Mouse (Mus musculus) embryonic facial prominence, embryonic 12.5 days (tissue): ENCODE measurements around the gene Ankrd23. TPM values are rescaled to one million over a fixed set of nuclear protein-coding genes. Genes with fewer than 3 reads are reported as not detected.

Experiments
- ATAC-seq: fragments of 200-750 bp; cut with Nextera tagmentation; 2 replicates; pipeline ENCODE4 v1.8.0; 2017; ENCODE audit not compliant: insufficient number of reproducible peaks, insufficient read depth, low FRiP score, low TSS enrichment
- H3K27ac ChIP-seq: fragments of 300-500 bp; sonication (generic); 2 replicates; pipeline ENCODE4 v1.5.1; 2016; ENCODE audit warnings: mild to moderate bottlenecking
- H3K27me3 ChIP-seq: fragments of 300-500 bp; sonication (generic); 2 replicates; pipeline ENCODE4 v1.6.1; 2016; ENCODE audit warnings: mild to moderate bottlenecking, moderate library complexity
- H3K36me3 ChIP-seq: fragments of 300-500 bp; sonication (generic); 2 replicates; pipeline ENCODE4 v1.6.1; 2016; ENCODE audit warnings: mild to moderate bottlenecking
- H3K4me1 ChIP-seq: fragments of 300-500 bp; sonication (generic); 2 replicates; pipeline ENCODE4 v1.6.1; 2016
- H3K4me2 ChIP-seq: fragments of 300-500 bp; sonication (generic); replicated peaks from 2 replicates; pipeline ENCODE4 v1.6.1; 2016; ENCODE audit warnings: mild to moderate bottlenecking, moderate library complexity
- H3K4me3 ChIP-seq: fragments of 300-500 bp; sonication (generic); 2 replicates; pipeline ENCODE4 v1.5.1; 2016; ENCODE audit warnings: mild to moderate bottlenecking
- H3K9ac ChIP-seq: fragments of 300-500 bp; sonication (generic); 2 replicates; pipeline ENCODE4 v1.6.1; 2016; ENCODE audit warnings: mild to moderate bottlenecking, moderate library complexity
- H3K9me3 ChIP-seq: fragments of 300-500 bp; sonication (generic); 2 replicates; pipeline ENCODE4 v1.6.1; 2016; ENCODE audit warnings: mild to moderate bottlenecking, moderate library complexity
- WGBS: fragments of 180-500 bp; shearing (Covaris S2); methylation state at CpG from one replicate; pipeline ENCODE4 v1.1.7; 2016; 5-methylcytosine and 5-hydroxymethylcytosine counted together
- polyA plus RNA-seq: library from polyadenylated mRNA; unstranded; fragments of >200 nt; fragmentation: Nextera tagmentation; extraction: Ambion mirVana; gene quantifications from 2 replicates; pipeline ENCODE4 v1.2.1, GENCODE M21; 2016

Ankrd23 gene
- polyA plus RNA-seq, 1 experiment from 2014 or later: 19.2 TPM

DNA sequence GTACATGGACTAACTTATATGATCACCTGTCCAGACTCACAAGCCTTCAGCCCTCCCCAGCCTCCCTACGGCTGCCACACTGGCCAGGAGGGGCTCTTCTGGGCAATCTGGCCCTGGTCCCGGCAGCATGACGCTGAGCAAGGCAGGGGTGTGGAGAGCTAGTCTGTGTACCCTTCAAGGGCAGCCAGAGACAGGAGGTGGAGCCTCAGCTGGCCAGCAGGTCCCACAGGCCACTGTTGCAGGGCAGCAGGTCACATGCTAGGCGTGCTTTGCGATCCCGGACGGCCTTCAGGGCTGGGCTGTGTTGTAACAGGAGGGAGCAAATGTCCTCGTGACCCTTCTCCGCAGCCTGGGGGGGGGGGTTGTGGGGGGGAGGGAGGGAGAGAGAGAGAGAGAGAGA lies 2.5 kb upstream of the Ankrd23 start, which contains the start of gene Gm42417:
TSS of gene Gm42417 (minus strand) at position 244 of the 400 bp plus-strand sequence.
- WGBS: 45% methylated on average over 8 of the region's 9 CpGs
- Histone ChIP-seq H3K9ac (no peak within 1 kb of the TSS), H3K4me1 (no peaks in the 10 kb centered on the region), H3K36me3 (peaks cover 39% of the 10 kb centered on the region), H3K4me3 (no peak within 1 kb of the TSS), H3K27ac (no peak within 1 kb of the TSS), H3K9me3 (no peaks in the 10 kb centered on the region), H3K4me2 (no peak within 1 kb of the TSS), H3K27me3 (no peaks in the 10 kb centered on the region)
- no peak for ATAC-seq

- Histone ChIP-seq H3K9ac (no peak overlapping the region), H3K4me1 (0 out of 2 replicates have a peak, but pooled peaks cover 2% of the 10 kb centered on the region), H3K4me2 (no peak overlapping the region), H3K36me3 (peaks cover 39% of the 10 kb centered on the region), H3K9me3 (no peaks in the 10 kb centered on the region), H3K27me3 (no peaks in the 10 kb centered on the region), H3K4me3 (no peak overlapping the region), H3K27ac (no peak overlapping the region)
- 85% methylated on average over 4 of the region's 4 CpGs for WGBS
- no peak for ATAC-seq
Measured at GRCm38 (mm10) chr1:36538727-36539126, 2.0 kb upstream of the Ankrd23 start.

DNA sequence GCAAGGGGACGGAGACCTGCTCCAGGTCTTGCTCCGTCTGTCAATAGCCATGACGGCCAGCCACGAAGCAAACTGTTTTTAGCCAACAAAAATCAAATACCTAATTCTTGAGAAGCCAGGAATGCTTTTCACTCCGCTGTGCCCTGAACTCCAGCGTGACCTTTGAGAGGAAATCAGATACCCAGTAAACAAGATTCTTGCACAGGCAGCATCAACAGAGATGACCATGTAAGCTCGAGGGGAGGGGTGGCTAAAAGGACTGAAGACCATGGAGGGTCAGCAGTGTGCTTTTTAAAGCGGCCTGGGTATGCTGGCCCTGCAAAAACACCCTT lies 320 bp downstream of the Ankrd23 start:
- Histone ChIP-seq H3K4me2 (no peak overlapping the region), H3K4me3 (no peak overlapping the region), H3K9me3 (no peaks in the 10 kb centered on the region), H3K36me3 (peaks cover 31% of the 10 kb centered on the region), H3K9ac (no peak overlapping the region), H3K27me3 (no peaks in the 10 kb centered on the region), H3K4me1 (0 out of 2 replicates have a peak, but pooled peaks cover 3% of the 10 kb centered on the region), H3K27ac (no peak overlapping the region)
- no peak for ATAC-seq
- 58% methylated on average over 8 of the region's 8 CpGs for WGBS

DNA sequence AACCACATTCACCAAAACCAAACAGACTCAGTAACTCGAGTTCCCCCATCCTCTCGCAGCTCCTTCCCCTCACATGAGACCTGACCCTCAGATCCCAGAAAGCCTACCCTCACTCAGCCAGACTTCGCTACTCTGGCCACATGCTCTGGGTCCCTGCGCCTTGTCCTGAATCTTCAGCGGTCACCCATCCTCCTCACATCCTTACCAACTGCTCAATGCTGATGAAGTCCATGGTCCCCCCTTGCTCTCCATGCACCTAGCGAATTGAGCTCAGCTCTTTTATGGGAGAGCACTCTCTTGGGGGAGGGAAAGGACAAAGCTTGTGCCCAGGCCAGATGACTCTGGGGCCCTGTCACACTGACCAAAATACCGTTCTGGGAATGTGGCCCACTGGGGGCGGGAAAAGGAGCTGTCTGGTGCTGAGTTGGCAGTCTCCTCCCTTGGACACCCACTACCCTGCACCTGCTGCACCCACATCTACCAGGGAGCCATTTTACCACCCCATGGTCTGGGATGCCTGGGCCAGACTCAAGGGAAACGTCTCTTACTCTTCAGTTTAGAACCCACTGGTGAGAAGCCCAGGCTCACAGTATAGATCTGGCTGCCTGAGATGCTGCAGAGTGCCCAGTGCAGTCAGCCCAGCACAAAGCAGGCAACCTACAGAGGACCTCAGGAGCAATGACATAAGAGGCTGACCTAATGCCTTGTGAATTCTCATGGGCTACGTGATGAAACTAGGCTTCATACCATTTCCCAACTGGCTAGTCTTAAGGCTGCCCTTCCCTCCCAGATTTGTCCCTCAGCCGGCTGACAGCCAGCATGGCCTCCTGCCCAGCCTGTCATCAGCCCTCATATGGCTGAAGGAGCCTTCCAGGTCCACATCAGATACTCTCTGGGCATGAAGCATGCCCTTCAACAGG lies 946 bp downstream of the Ankrd23 start:
- Histone ChIP-seq H3K9ac (no peak overlapping the region), H3K36me3 (peaks cover 32% of the 10 kb centered on the region), H3K4me3 (no peak overlapping the region), H3K27me3 (no peaks in the 10 kb centered on the region), H3K27ac (no peak overlapping the region), H3K4me1 (0 out of 2 replicates have a peak, but pooled peaks cover 3% of the 10 kb centered on the region), H3K4me2 (no peak overlapping the region), H3K9me3 (no peaks in the 10 kb centered on the region)
- WGBS: 83% methylated on average over 11 of the region's 11 CpGs
- no peak for ATAC-seq

GRCm38 (mm10) chr1:36534595-36535058 lies 2.1 kb downstream of the Ankrd23 start:
- no peak overlapping the region for H3K4me3 ChIP-seq
- H3K27ac ChIP-seq: no peak overlapping the region
- H3K4me1 ChIP-seq: 0 out of 2 replicates have a peak, but pooled peaks cover 3% of the 10 kb centered on the region
- WGBS: 85% methylated on average over 6 of the region's 6 CpGs
- no peaks in the 10 kb centered on the region for H3K27me3 ChIP-seq
- peaks cover 21% of the 10 kb centered on the region for H3K36me3 ChIP-seq
- no peaks in the 10 kb centered on the region for H3K9me3 ChIP-seq
- H3K4me2 ChIP-seq: no peak overlapping the region
- H3K9ac ChIP-seq: no peak overlapping the region
- ATAC-seq: no peak

DNA sequence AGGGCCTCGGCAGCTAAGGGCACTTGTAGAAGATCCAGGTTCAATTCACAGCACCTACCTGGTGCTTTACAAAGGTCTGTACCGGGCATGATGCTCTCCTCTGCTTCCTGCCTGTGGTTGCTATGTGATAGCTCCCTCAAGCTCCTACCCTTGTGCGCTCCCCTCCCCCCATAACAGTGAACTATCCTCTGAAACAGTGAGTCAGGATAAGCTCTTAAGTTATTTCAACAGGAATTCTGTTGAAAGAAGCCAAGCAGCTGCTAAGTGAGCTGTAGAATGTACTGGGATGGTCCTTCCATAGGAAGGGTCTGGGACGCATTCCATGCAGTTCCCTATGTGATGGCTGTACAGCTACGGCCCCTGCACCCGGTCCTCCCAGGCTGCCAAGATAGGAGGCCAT lies 3.1 kb downstream of the Ankrd23 start:
- H3K9me3 ChIP-seq: no peaks in the 10 kb centered on the region
- no peak overlapping the region for H3K4me2 ChIP-seq
- 82% methylated on average over 6 of the region's 6 CpGs for WGBS

DNA sequence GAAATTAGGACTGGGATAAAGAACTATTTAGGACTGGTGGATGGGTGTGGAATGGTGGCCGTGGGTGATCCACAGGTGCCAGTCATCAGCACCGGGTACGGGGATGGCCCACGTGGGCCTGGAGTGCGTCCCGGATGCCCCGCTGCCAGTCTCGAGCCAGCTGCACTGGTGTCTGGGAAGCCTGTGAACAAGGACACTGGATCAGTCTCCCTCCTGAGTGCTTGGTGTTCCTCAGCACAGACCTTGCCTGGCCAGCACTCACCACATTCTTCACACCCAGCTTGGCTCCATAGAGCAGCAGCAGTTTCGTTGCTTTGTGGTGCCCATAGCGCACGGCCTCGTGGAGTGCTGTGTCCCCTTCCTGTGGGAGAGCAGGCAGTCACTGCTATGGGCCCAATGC lies 5.2 kb downstream of the Ankrd23 start:
- H3K27ac ChIP-seq: no peak overlapping the region
- WGBS: 90% methylated on average over 12 of the region's 12 CpGs
- no peaks in the 10 kb centered on the region for H3K9me3 ChIP-seq
- no peak overlapping the region for H3K4me2 ChIP-seq
- no peak; the same call in 1 of the 2 replicates for ATAC-seq
- H3K9ac ChIP-seq: no peak overlapping the region
- peaks cover 14% of the 10 kb centered on the region for H3K36me3 ChIP-seq
- H3K27me3 ChIP-seq: no peaks in the 10 kb centered on the region
- H3K4me1 ChIP-seq: 0 out of 2 replicates have a peak, but pooled peaks cover 3% of the 10 kb centered on the region
- H3K4me3 ChIP-seq: no peak overlapping the region

More for the DNA sequence above, 3.1 kb downstream of the Ankrd23 start:
- Histone ChIP-seq H3K9ac (no peak overlapping the region), H3K27me3 (no peaks in the 10 kb centered on the region), H3K4me3 (no peak overlapping the region), H3K4me1 (0 out of 2 replicates have a peak, but pooled peaks cover 3% of the 10 kb centered on the region), H3K36me3 (peaks cover 12% of the 10 kb centered on the region), H3K27ac (peak overlapping the region; percentile 18; the same call in 1 of the 2 replicates)
- ATAC-seq: 0 out of 2 replicates have a peak, but pooled peaks have one; percentile 43

- WGBS: 92% methylated on average over 7 of the region's 7 CpGs
- no peak overlapping the region for H3K4me3 ChIP-seq
- H3K27ac ChIP-seq: no peak overlapping the region
- peaks cover 13% of the 10 kb centered on the region for H3K36me3 ChIP-seq
- 0 out of 2 replicates have a peak, but pooled peaks cover 3% of the 10 kb centered on the region for H3K4me1 ChIP-seq
- no peaks in the 10 kb centered on the region for H3K9me3 ChIP-seq
- no peak overlapping the region for H3K9ac ChIP-seq
- no peaks in the 10 kb centered on the region for H3K27me3 ChIP-seq
- ATAC-seq: no peak
- no peak overlapping the region for H3K4me2 ChIP-seq
Measured at GRCm38 (mm10) chr1:36530962-36531361, 5.7 kb downstream of the Ankrd23 start.

- ATAC-seq: no peak
- H3K27ac ChIP-seq: no peak overlapping the region
- no peak overlapping the region for H3K9ac ChIP-seq
- H3K4me2 ChIP-seq: no peak overlapping the region
- no peak overlapping the region for H3K4me3 ChIP-seq
- no peaks in the 10 kb centered on the region for H3K27me3 ChIP-seq
- peaks cover 18% of the 10 kb centered on the region for H3K36me3 ChIP-seq
- WGBS: 70% methylated on average over 8 of the region's 8 CpGs
- 0 out of 2 replicates have a peak, but pooled peaks cover 3% of the 10 kb centered on the region for H3K4me1 ChIP-seq
- H3K9me3 ChIP-seq: no peaks in the 10 kb centered on the region
Measured at GRCm38 (mm10) chr1:36530485-36530884, 6.2 kb downstream of the Ankrd23 start.

GRCm38 (mm10) chr1:36529875-36530274 lies 6.8 kb downstream of the Ankrd23 start:
- no peak for ATAC-seq
- Histone ChIP-seq H3K4me1 (0 out of 2 replicates have a peak, but pooled peaks cover 3% of the 10 kb centered on the region), H3K36me3 (peaks cover 24% of the 10 kb centered on the region), H3K4me3 (no peak overlapping the region), H3K27ac (no peak overlapping the region), H3K27me3 (no peaks in the 10 kb centered on the region), H3K9me3 (no peaks in the 10 kb centered on the region), H3K4me2 (no peak overlapping the region), H3K9ac (no peak overlapping the region)
- 93% methylated on average over 4 of the region's 4 CpGs for WGBS

- ATAC-seq: no peak
Measured at GRCm38 (mm10) chr1:36529274-36529673, 7.4 kb downstream of the Ankrd23 start.

GRCm38 (mm10) chr1:36528351-36528750 lies 8.3 kb downstream of the Ankrd23 start:
- Histone ChIP-seq H3K36me3 (peaks cover 39% of the 10 kb centered on the region), H3K4me1 (no peaks in the 10 kb centered on the region), H3K9ac (no peak overlapping the region), H3K27me3 (no peaks in the 10 kb centered on the region), H3K27ac (0 out of 2 replicates have a peak overlapping the region, but pooled peaks have one; percentile 7), H3K4me3 (no peak overlapping the region), H3K4me2 (no peak overlapping the region), H3K9me3 (no peaks in the 10 kb centered on the region)
- ATAC-seq: no peak
- 29% methylated on average over 1 of the region's 1 CpGs for WGBS

More at GRCm38 (mm10) chr1:36529274-36529673, 7.4 kb downstream of the Ankrd23 start:
- 71% methylated on average over 4 of the region's 4 CpGs for WGBS
- Histone ChIP-seq H3K4me1 (0 out of 2 replicates have a peak, but pooled peaks cover 3% of the 10 kb centered on the region), H3K27me3 (no peaks in the 10 kb centered on the region), H3K9ac (no peak overlapping the region), H3K4me2 (no peak overlapping the region), H3K36me3 (peaks cover 30% of the 10 kb centered on the region), H3K4me3 (no peak overlapping the region), H3K9me3 (no peaks in the 10 kb centered on the region), H3K27ac (no peak overlapping the region)
